Mouse (Mus musculus) kidney, postnatal 0 days (tissue): ENCODE results near the gene Oxt. TPM values are rescaled to one million over a fixed set of nuclear protein-coding genes. Genes with fewer than 3 reads are reported as not detected.

ENCODE experiments used
- ATAC-seq: fragments of 200-750 bp; cut with Nextera tagmentation; replicated peaks from 2 replicates; pipeline ENCODE4 v1.8.0; 2017; ENCODE audit warnings: low read depth, moderate number of reproducible peaks, moderate TSS enrichment, moderate library complexity; ENCODE audit not compliant: low FRiP score
- DNase-seq: peaks from one replicate; pipeline ENCODE4 v3.0.0-alpha.2; 2016; ENCODE audit warnings: low spot score
- H3K27ac ChIP-seq: fragments of 300-500 bp; sonication (generic); 2 replicates; pipeline ENCODE4 v1.5.1; 2014; ENCODE audit warnings: mild to moderate bottlenecking
- H3K27me3 ChIP-seq: fragments of 300-500 bp; sonication (generic); 2 replicates; pipeline ENCODE4 v1.6.1; 2014; ENCODE audit warnings: low read length, mixed read lengths; ENCODE audit not compliant: insufficient read depth
- H3K36me3 ChIP-seq: fragments of 300-500 bp; sonication (generic); 2 replicates; pipeline ENCODE4 v1.6.1; 2014; ENCODE audit warnings: low read length, mixed read lengths; ENCODE audit not compliant: insufficient read depth
- H3K4me1 ChIP-seq: fragments of 300-500 bp; sonication (generic); replicated peaks from 2 replicates; pipeline ENCODE4 v1.6.1; 2014; ENCODE audit warnings: antibody characterized with exemption, low read length, mixed read lengths; ENCODE audit not compliant: insufficient read depth
- H3K4me2 ChIP-seq: fragments of 300-500 bp; sonication (generic); 2 replicates; pipeline ENCODE4 v1.6.1; 2014; ENCODE audit warnings: mild to moderate bottlenecking, low read length, moderate library complexity, mixed read lengths
- H3K4me3 ChIP-seq: fragments of 300-500 bp; sonication (generic); replicated peaks from 2 replicates; pipeline ENCODE4 v1.5.1; 2014; ENCODE audit warnings: low read depth, low read length
- H3K9ac ChIP-seq: fragments of 300-500 bp; sonication (generic); 2 replicates; pipeline ENCODE4 v1.6.1; 2014; ENCODE audit warnings: low read depth, low read length
- H3K9me3 ChIP-seq: fragments of 300-500 bp; sonication (generic); replicated peaks from 2 replicates; pipeline ENCODE4 v1.6.1; 2016; ENCODE audit warnings: low read length, inconsistent platforms, mixed read lengths
- CTCF ChIP-seq: IDR thresholded peaks from 2 replicates; pipeline ENCODE4 v1.5.1; 2016; ENCODE audit warnings: antibody characterized with exemption, low read depth, mild to moderate bottlenecking, moderate library complexity
- WGBS: fragments of 180-500 bp; shearing (Covaris S2); extraction: QIAGEN DNeasy Blood & Tissue Kit; methylation state at CpG from one replicate; pipeline ENCODE4 v1.1.7; 2014; 5-methylcytosine and 5-hydroxymethylcytosine counted together
- polyA plus RNA-seq: library from polyadenylated mRNA; unstranded; fragments of >200 nt; fragmentation: Nextera tagmentation; extraction: Ambion mirVana; gene quantifications from 2 replicates; pipeline ENCODE4 v1.2.1, GENCODE M21; 2015

The Oxt gene
- polyA plus RNA-seq, 1 experiment from 2014 or later, result 0.63 TPM

- Histone ChIP-seq H3K4me1 (no peaks in the 10 kb centered on the region), H3K9ac (no peak overlapping the region), H3K36me3 (peaks cover 56% of the 10 kb centered on the region), H3K27me3 (no peaks in the 10 kb centered on the region), H3K4me2 (no peak overlapping the region), H3K9me3 (no peaks in the 10 kb centered on the region), H3K27ac (no peak overlapping the region), H3K4me3 (no peak overlapping the region)
- TF ChIP-seq CTCF, result no peak
- 91% methylated on average over 8 of the region's 8 CpGs for WGBS
- no peak for ATAC-seq
- DNase-seq, result no peak
Observed at GRCm38 (mm10) chr2:130538876-130539546, 37.0 kb upstream of the Oxt start.

- H3K9ac ChIP-seq, result no peak overlapping the region
- H3K27ac ChIP-seq, result no peak overlapping the region
- H3K9me3 ChIP-seq, result no peaks in the 10 kb centered on the region
- WGBS, result 79% methylated on average over 9 of the region's 9 CpGs
- H3K4me3 ChIP-seq, result no peak overlapping the region
- H3K36me3 ChIP-seq, result peaks cover 64% of the 10 kb centered on the region
- no peak overlapping the region for H3K4me2 ChIP-seq
- H3K27me3 ChIP-seq, result no peaks in the 10 kb centered on the region
- H3K4me1 ChIP-seq, result no peaks in the 10 kb centered on the region
- no peak for TF ChIP-seq CTCF
- ATAC-seq (no peak), DNase-seq (no peak)
Observed at GRCm38 (mm10) chr2:130540266-130540665, 35.7 kb upstream of the Oxt start.

- Histone ChIP-seq H3K9ac (no peak overlapping the region), H3K27ac (no peak overlapping the region), H3K9me3 (no peaks in the 10 kb centered on the region), H3K36me3 (peaks cover 67% of the 10 kb centered on the region), H3K4me1 (no peaks in the 10 kb centered on the region), H3K27me3 (no peaks in the 10 kb centered on the region), H3K4me3 (no peak overlapping the region), H3K4me2 (no peak overlapping the region)
- WGBS, result 83% methylated on average over 8 of the region's 8 CpGs
- DNase-seq (no peak), ATAC-seq (no peak)
- no peak for TF ChIP-seq CTCF
Observed at GRCm38 (mm10) chr2:130546957-130547356, 29.0 kb upstream of the Oxt start.

- Histone ChIP-seq H3K27ac (no peak overlapping the region), H3K36me3 (peaks cover 33% of the 10 kb centered on the region), H3K4me3 (no peak overlapping the region), H3K4me2 (no peak overlapping the region), H3K27me3 (no peaks in the 10 kb centered on the region), H3K9ac (no peak overlapping the region), H3K9me3 (no peaks in the 10 kb centered on the region), H3K4me1 (no peaks in the 10 kb centered on the region)
- ATAC-seq, result no peak
- WGBS, result 83% methylated on average over 7 of the region's 7 CpGs
- no peak for TF ChIP-seq CTCF
- no peak for DNase-seq
Observed at GRCm38 (mm10) chr2:130554841-130555240, 21.1 kb upstream of the Oxt start.

DNA sequence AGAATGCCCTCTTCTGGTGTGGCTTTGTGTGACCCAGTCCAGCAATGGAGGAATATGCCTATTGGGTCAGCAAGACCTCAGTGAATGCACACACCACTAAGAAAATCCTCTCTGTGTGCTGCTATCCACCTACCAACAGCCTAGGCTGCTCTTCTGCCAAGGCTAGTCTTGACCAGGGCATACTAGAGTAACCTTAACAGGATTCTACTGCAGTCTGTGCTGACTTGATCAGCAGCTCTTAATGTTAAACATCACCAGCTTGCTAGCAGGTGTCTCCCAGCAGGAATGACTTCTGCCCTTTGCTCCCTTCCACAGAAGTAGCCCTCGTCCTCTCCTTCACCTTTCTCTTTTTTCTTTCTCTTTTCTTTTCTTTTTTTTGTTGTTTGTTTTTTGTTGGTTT lies 19.7 kb upstream of the Oxt start:
- no peaks in the 10 kb centered on the region for H3K27me3 ChIP-seq
- H3K4me1 ChIP-seq, result no peaks in the 10 kb centered on the region
- no peak overlapping the region for H3K4me3 ChIP-seq
- no peaks in the 10 kb centered on the region for H3K9me3 ChIP-seq
- 79% methylated on average over 1 of the region's 1 CpGs for WGBS
- H3K27ac ChIP-seq, result no peak overlapping the region
- ATAC-seq (no peak), DNase-seq (no peak)
- H3K36me3 ChIP-seq, result peaks cover 26% of the 10 kb centered on the region; the same call in 1 of the 2 replicates
- no peak for TF ChIP-seq CTCF
- no peak overlapping the region for H3K9ac ChIP-seq
- no peak overlapping the region for H3K4me2 ChIP-seq

- H3K9ac ChIP-seq, result no peak overlapping the region
- H3K9me3 ChIP-seq, result no peaks in the 10 kb centered on the region
- no peaks in the 10 kb centered on the region for H3K4me1 ChIP-seq
- WGBS, result 97% methylated on average over 2 of the region's 2 CpGs
- 0 out of 2 replicates have a peak, but pooled peaks cover 17% of the 10 kb centered on the region for H3K36me3 ChIP-seq
- TF ChIP-seq CTCF, result no peak
- DNase-seq (no peak), ATAC-seq (no peak)
- no peak overlapping the region for H3K27ac ChIP-seq
- no peak overlapping the region for H3K4me2 ChIP-seq
- H3K27me3 ChIP-seq, result no peaks in the 10 kb centered on the region
- H3K4me3 ChIP-seq, result no peak overlapping the region
Observed at GRCm38 (mm10) chr2:130557462-130557861, 18.5 kb upstream of the Oxt start.

GRCm38 (mm10) chr2:130558015-130558414 lies 18.0 kb upstream of the Oxt start:
- Histone ChIP-seq H3K4me2 (no peak overlapping the region), H3K36me3 (0 out of 2 replicates have a peak, but pooled peaks cover 17% of the 10 kb centered on the region), H3K4me3 (no peak overlapping the region), H3K4me1 (0 out of 2 replicates have a peak, but pooled peaks cover 3% of the 10 kb centered on the region), H3K9ac (no peak overlapping the region), H3K27ac (no peak overlapping the region), H3K27me3 (no peaks in the 10 kb centered on the region), H3K9me3 (no peaks in the 10 kb centered on the region)
- DNase-seq (no peak), ATAC-seq (no peak)
- peak; percentile 48 for TF ChIP-seq CTCF
- 63% methylated on average over 2 of the region's 2 CpGs for WGBS
